Mouse (Mus musculus): Measurements from ENCODE around the gene Slc6a20b. TPM values are rescaled to one million over a fixed set of nuclear protein-coding genes. Genes with fewer than 3 reads are reported as not detected.

The Slc6a20b gene
- polyA plus RNA-seq (2017; shearing (Covaris generic)) = under 1 TPM; 0.05 to 0.27 TPM

GRCm38 (mm10) chr9:123632281-123632680 is at the start of gene Slc6a20b:
Gene Slc6a20b (minus strand): TSS chr9:123632565.

GRCm38 (mm10) chr9:123678327-123679105 is 46.2 kb upstream of the Slc6a20b start, which contains the start of the genes Ccr9 and Slc6a20a:
Gene Ccr9 (plus strand): TSS chr9:123678439.
Gene Slc6a20a (minus strand): TSS chr9:123678885.

Other genes starting within 250 kb of the Slc6a20b start
- gene Limd1, start 153.9 kb downstream of the Slc6a20b start, polyA plus RNA-seq (2017; shearing (Covaris generic)) = 10 to 100 TPM; 36.8 to 80.7 TPM
- gene Sacm1l, start 102.8 kb downstream of the Slc6a20b start, polyA plus RNA-seq (2017; shearing (Covaris generic)) = 10 to 100 TPM; 54.3 to 92.6 TPM
- gene Ccr9, start 45.9 kb upstream of the Slc6a20b start, polyA plus RNA-seq (2017; shearing (Covaris generic)) = 10 to 100 TPM in 1 of 2 experiments, 1 to 10 TPM in 1; 5.3 to 11.4 TPM
- under 1 TPM; 0.18 to 0.49 TPM for gene Slc6a20a, start 46.3 kb upstream of the Slc6a20b start, polyA plus RNA-seq (2017; shearing (Covaris generic))
- gene Lztfl1, start 85.1 kb upstream of the Slc6a20b start, polyA plus RNA-seq (2017; shearing (Covaris generic)) = 10 to 100 TPM; 33.2 to 37.4 TPM
- gene Cxcr6, start 173.9 kb upstream of the Slc6a20b start, polyA plus RNA-seq (2017; shearing (Covaris generic)) = 100 to 1,000 TPM in 1 of 2 experiments, 10 to 100 TPM in 1; 36.5 to 171 TPM
- 10 to 100 TPM; 30.0 to 33.9 TPM for gene Fyco1, start 219.3 kb upstream of the Slc6a20b start, polyA plus RNA-seq (2017; shearing (Covaris generic))
- gene Xcr1, start 229.5 kb upstream of the Slc6a20b start, polyA plus RNA-seq (2017; shearing (Covaris generic)) = under 1 TPM; 0.67 to 0.80 TPM

All from activated CD4-positive, CD25-positive, alpha-beta regulatory T cell (primary cell).